Mouse (Mus musculus) myocyte (in vitro differentiated cells): ENCODE results near the gene Ube2g2.

Experiments used
- E2F4 ChIP-seq: IDR thresholded peaks from one replicate; pipeline ENCODE4 v1.6.1; 2011; ENCODE audit warnings: mild to moderate bottlenecking, control low read depth, moderate library complexity; ENCODE audit not compliant: insufficient read depth
- MAX ChIP-seq: IDR thresholded peaks from one replicate; pipeline ENCODE4 v1.6.1; 2011; ENCODE audit warnings: low read depth, mild to moderate bottlenecking, control low read depth
- MYOD1 ChIP-seq, 3 experiments: IDR thresholded peaks; one replicate each; pipeline ENCODE4 v1.6.1; 2011; ENCODE audit warnings: control low read depth in 2 of 3, low read depth in 2 of 3, mild to moderate bottlenecking in 2 of 3, moderate library complexity in 1 of 3; ENCODE audit not compliant: insufficient read length in 2 of 3, control insufficient read depth in 1 of 3
- MYOG ChIP-seq, 3 experiments: IDR thresholded peaks; one replicate each; pipeline ENCODE4 v1.6.1; 2011; ENCODE audit warnings: control low read depth in 2 of 3, low read depth in 2 of 3, mild to moderate bottlenecking in 2 of 3; ENCODE audit not compliant: insufficient read length in 2 of 3, control insufficient read depth in 1 of 3, insufficient read depth in 1 of 3
- POLR2A ChIP-seq: IDR thresholded peaks from one replicate; pipeline ENCODE4 v1.6.1; 2011; ENCODE audit warnings: low read depth, mild to moderate bottlenecking, control low read depth, moderate library complexity; ENCODE audit not compliant: insufficient read length
- POLR2AphosphoS2 ChIP-seq: IDR thresholded peaks from one replicate; pipeline ENCODE4 v1.6.1; 2011; ENCODE audit warnings: low read depth, control low read depth; ENCODE audit not compliant: insufficient read length
- REST ChIP-seq: IDR thresholded peaks from one replicate; pipeline ENCODE4 v1.6.1; 2011; ENCODE audit warnings: mild to moderate bottlenecking, control low read depth, moderate library complexity; ENCODE audit not compliant: insufficient read depth, insufficient read length
- TCF12 ChIP-seq: IDR thresholded peaks from one replicate; pipeline ENCODE4 v1.6.1; 2011; ENCODE audit warnings: mild to moderate bottlenecking, control low read depth; ENCODE audit not compliant: poor library complexity, insufficient read depth, severe bottlenecking
- TCF3 ChIP-seq: IDR thresholded peaks from one replicate; pipeline ENCODE4 v1.6.1; 2011; ENCODE audit warnings: low read depth, control low read depth; ENCODE audit not compliant: insufficient read length
- USF1 ChIP-seq: IDR thresholded peaks from one replicate; pipeline ENCODE4 v1.6.1; 2011; ENCODE audit warnings: low read depth, mild to moderate bottlenecking, control low read depth, moderate library complexity

DNA sequence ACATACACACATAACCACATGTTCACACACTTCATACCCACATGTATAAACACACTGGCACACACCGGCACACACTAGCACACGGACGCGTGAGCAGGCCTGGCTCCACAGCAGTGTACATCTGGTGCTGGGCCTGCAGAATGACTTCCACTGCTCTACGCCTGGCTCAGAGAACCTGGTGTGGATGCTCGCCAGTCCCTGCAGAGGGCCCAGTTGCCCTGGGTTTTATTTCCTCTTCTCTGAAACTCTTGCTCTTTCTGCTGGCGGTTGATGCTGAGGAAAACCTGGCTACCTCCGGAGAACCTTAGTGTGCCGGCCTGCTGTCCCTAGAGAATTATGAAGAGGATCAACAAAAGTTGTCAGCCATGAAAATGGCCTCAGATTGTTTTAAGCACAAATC, 30.0 kb downstream of the Ube2g2 start:
- TF ChIP-seq POLR2AphosphoS2 (no peak), POLR2A (no peak), MYOD1 (IDR thresholded peaks at IDR 0.05; ENCODE audit: control insufficient read depth in 1 of 3, insufficient read length in 2 of 3, low read depth in 2 of 3) (no peak), MYOG (IDR thresholded peaks at IDR 0.05; ENCODE audit: control insufficient read depth in 1 of 3, insufficient read depth in 1 of 3, insufficient read length in 2 of 3, low read depth in 2 of 3) (no peak), MAX (no peak), TCF3 (no peak), TCF12 (no peak), E2F4 (no peak), USF1 (no peak), REST (no peak)
